Mouse (Mus musculus) layer of hippocampus, adult 11-12 months (tissue): ENCODE data around the gene Rom1.
"Not testable (repeated sequence)": the region's sequence is repeated elsewhere in the genome, so short reads cannot be mapped to it uniquely, and the experiment has no call there.

Experiments used
- DNase-seq: peaks from one replicate; pipeline ENCODE4 v3.0.0; 2022; ENCODE audit warnings: low spot score

Rom1 gene

GRCm38 (mm10) chr19:8897211-8897864 is 31.8 kb downstream of the Rom1 start:
- DNase-seq = not testable (repeated sequence)

DNA sequence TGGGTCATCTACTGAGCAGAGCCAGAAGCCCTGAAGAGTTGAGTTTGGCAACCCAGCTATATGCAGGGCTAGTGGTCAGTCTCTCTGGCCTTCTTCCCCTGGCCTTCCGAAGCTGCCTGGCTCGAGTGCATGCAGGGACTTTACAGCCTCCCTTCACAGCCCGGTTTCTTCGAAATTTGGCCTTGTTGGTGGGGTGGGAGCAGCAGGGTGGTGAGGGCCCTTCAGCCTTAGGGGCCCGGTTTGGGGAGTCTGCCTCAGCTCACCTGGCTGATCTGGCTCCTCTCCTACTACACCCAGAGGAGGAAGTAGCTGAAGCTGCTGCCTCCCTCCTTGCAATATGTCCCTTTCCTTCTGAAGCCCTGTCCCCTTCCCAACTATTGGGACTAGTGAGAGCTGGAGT is 32.9 kb downstream of the Rom1 start:
- DNase-seq = not testable (repeated sequence)

DNA sequence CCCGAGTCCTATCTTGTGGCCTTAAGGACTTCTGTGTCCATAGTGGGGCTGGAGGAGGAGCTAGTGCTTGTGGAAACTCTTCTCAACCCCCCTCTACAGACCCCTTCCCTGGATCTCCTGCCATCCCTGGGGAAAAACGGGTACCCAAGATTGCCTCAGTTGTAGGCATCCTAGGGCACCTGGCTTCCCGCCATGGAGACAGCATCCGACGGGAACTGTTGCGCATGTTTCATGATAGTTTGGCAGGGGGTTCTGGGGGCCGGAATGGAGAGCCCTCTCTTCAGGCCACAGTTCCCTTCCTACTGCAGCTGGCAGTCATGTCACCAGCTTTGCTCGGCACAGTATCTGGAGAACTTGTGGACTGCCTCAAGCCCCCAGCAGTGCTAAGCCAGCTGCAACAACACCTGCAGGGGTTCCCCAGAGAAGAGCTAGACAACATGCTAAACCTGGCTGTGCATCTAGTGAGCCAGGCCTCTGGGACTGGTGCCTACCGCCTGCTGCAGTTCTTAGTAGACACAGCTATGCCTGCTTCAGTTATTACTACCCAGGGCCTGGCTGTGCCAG is 33.7 kb downstream of the Rom1 start:
- no peak for DNase-seq

GRCm38 (mm10) chr19:8892829-8893766 is 36.1 kb downstream of the Rom1 start, which contains the start of gene Ints5:
Gene Ints5, plus strand, starts transcription at chr19:8893005.
- peak; percentile 84 for DNase-seq

GRCm38 (mm10) chr19:8888511-8889385 is 40.4 kb downstream of the Rom1 start, which contains the start of the genes 1810009A15Rik and Gm49416:
Gene 1810009A15Rik, plus strand, starts transcription at chr19:8888853.
Gene Gm49416, plus strand, starts transcription at chr19:8888926.
- peak; percentile 95 for DNase-seq

- no peak for DNase-seq
Observed at GRCm38 (mm10) chr19:8887585-8888463, 41.3 kb downstream of the Rom1 start.

- DNase-seq = no peak
Observed at GRCm38 (mm10) chr19:8886916-8887584, 42.1 kb downstream of the Rom1 start.

DNA sequence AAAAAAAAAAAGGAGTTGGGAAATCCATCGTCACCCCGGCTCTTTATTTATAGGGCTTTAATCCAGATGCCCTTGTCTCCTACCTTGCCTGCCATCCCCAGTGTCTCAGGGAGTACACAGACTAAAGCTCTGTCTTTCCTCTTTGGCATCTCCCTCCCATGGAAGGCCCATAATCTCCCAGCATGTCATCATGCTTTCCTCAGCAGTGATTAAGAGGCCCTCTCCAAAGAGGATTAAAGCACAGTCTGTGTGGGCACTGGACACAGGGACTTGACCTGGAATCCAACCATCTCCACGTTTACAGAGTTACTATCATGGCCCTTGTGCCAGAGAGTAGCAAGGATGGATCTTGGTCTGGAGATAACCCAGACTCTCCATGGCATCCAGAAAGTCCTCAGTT is 45.5 kb downstream of the Rom1 start, which contains the start of the genes Lbhd1 and Gm49403:
Gene Lbhd1, plus strand, starts transcription at position 117 of the 400 bp plus-strand sequence.
Gene Gm49403, plus strand, starts transcription at position 315 of the 400 bp plus-strand sequence.
- DNase-seq = no peak

DNA sequence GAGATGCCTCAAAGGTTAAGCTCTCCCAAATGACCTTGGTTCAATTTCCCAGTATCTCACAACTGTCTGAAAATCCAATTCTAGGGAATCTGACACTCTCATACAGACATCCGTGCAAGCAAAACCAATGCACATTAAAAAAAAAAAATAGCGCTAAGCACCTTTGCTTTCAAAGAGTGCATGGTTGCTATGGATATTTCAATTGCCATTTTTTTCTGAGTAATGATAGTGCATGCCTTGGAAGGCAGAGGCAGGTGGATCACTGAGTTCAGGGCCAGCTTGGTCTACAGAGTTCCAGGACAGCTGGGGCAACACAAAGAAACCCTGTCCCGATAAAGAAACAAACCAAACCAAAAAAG is 48.1 kb downstream of the Rom1 start:
- DNase-seq = no peak

DNA sequence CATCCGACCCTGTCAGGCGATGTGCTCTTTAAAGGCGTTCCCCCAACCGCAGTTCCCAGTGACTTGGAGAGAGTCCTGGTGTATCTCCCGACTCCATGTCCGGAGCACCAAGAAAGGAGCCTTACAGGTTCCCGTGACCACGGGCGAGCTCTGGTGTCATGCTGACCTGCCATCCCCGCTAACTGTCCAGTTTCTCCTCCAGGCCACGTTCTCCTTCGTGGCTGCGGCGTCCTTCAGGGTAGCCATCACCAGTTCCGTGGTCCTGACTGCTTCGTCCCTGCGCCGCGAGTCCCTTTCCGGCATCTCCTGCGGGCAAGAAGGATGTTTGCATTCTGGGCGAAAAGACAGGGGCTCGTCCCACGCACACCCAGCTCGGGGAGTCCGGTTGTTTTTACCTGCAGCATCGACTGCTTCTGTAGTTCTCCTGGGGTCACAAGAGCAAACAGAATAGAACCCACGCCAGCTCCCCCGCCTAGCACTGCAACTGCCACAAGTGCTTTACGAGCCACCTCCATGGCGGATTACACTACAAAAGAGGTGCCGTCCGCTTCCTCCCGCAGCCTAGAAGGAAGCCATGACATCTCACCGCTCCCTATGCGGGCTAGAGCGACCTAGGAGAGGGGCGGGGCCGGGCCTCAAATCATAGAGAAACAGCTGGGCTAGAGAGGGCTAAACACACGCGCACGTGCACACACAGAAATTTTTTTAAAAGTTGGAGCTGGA is 48.7 kb downstream of the Rom1 start, which contains the start of gene Uqcc3:
Gene Uqcc3, minus strand, starts transcription at position 613 of the 723 bp plus-strand sequence.
- peak; percentile 89 for DNase-seq
